Mouse (Mus musculus) cerebellum, adult 11-12 months (tissue): ENCODE results near the gene Mfsd5.

Experiments
- DNase-seq: peaks from one replicate; pipeline ENCODE4 v3.0.0; 2022

The Mfsd5 gene

DNA sequence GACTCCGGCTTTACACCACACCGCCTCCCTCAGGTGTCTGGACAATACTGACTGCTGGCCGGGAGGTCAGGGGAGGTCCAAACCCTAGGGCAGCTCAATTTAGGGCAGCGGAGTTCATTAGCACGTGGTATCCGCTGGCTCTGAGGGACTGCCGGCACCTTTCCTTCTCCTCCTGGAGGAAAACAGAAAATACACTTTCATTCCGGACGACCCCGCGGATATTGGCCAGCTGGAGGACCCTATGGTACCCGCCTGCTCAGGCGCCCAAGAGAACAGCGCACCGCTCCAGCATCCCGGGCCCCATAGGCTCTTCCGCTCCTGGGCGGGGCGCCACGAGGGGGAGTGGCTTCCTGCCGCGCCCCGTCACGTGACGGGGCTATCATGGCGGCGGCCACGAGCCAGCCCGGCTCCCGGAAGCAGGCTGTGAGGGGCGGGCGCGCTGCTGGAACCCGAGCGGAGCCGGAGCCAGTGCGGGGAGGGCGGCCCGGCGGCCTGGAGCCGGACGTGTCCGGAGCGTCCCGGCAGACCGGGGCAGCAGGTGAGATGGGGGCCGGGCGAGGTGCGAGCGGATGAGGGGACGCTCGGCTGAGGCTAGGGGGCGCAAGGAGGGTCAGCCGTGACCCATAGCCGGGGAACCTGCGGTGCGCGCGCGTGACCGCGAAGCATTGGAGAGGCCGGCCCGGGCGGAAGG is at the start of gene Mfsd5:
Gene Mfsd5, plus strand, starts transcription at position 363 of the 691 bp plus-strand sequence.
- DNase-seq = peak; percentile 89

DNA sequence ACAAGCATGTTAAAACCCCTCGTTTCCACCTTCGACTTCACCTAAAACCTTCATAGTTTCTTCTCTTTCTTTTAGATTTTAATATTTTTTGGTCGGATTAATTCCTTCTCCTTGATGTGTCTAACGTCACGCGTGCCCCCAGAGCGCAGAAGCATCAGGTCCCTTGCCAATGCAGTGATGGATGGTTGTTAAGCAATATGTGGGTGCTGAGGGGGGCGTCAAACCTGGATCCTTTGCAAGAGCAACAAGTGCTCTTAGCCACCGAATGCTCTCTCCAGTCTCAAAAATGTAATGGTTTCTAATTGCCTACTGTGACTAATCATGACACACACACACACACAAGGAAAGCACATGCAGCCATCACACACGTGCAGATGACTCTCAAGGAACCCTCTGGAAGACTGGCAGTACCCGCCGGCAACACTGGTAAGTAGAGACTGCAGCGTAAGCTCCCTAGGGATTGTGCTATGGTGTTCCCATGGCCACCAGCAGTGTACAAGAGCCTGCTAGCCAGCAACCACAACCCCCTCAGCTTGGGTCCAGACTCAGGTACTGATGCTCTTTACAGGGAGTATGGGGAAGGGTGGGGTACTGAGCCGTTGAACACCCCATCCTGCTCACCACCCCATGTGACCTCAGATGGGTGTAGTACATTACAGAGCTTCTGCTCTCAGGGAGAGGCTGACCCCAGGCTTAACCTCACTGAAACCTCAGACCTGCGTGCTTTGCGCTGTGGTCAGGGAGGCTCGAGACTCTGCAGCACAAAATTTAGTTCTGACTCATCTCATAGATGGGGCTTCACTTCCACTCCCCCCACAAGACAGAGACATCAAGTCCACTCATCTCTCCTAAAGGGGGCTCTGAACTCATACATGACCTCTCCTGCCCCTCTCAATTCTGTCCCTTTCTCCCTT is 48.6 kb upstream of the Mfsd5 start:
- no peak for DNase-seq

DNA sequence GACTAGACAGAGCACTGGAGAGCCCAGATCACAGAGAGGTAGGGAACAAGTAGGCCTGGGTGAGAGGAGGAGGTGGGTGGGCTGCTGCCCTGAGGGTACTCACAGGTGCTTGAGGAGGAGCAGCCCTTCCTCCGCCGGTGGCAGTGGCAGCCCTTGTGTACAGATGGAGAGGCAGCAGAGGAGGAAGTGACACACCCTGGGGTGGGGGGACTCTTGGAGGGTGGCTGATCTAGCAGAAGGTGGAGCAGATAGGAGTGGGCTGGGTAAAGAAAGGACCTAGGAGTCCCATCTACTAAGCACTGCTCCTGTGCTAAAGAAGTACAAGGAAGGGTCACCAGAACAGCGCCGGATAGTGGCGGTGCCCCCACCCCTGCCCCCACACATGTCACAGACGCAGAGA is 47.5 kb upstream of the Mfsd5 start, which contains the start of gene Itgb7:
Gene Itgb7, minus strand, starts transcription at position 197 of the 400 bp plus-strand sequence.
- no peak for DNase-seq

DNA sequence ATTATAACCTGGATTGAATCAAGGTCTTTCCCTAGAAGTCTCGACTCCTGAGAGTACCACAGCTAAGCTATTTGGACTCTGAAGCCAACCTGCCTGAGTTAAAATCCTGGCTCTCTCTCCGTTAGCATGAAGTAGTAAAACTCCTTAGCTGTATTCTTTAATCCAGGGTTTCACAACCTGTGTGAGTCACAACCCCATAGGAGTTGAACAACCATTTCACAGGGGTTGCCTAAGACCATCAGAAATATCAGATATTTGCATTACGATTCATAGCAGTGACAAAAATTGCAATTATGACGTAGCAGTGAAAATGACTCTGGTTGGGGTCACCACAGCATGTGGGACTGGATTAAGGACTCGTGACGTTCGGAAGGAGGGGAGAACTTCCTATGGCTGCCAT is 46.5 kb upstream of the Mfsd5 start:
- DNase-seq = no peak

DNA sequence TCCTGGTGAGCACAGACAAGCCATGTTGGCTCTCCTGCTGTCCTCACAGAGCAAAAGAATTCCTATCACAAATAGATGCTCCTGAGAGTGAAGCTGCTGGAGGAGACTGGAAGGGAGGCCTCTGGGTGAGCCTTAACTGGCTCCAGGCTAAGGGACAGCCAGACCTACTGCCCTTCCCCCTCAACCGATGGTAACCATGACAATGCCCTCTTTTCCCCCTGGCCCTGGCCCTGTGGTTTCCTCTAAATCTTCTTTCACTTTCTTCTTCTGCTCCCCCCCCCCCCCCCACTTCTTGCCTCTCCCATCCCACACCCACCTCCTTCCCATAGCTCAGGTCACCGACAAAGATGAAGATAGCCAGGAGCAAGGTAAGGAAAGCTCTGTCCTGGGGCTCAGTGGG is 45.4 kb upstream of the Mfsd5 start:
- no peak for DNase-seq

DNA sequence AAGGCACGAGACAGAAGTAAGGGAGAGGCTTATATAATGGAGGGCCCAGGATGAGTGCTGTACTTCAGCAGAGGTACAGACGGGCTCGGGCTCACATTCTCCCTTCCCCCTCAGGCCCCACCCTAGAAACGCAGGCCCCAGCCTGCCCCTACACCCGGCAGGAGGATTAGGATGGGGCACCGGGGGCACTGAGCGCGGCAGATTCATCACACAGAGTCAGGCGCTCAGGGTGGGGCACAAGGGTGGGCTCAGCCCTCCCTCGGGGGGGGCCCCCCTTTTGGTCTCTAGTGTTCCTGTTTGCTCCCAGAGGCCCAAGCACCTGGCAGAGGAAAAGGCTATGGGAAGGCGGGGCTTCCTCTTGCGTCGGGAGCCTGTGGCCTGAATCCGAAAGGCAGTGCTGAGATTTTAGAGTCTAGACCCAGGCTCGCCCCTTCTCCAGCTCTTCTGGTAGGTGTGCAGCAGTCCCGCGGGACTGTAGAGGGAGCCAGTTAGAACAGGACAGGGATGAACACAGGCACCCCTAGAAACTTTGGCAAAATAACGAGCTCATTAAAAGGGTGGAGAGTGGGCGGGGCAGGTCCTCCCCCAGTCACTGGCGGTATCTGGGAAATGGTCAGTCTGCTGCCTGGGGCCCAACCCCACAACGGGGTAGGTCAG is 43.8 kb upstream of the Mfsd5 start:
- DNase-seq = no peak

DNA sequence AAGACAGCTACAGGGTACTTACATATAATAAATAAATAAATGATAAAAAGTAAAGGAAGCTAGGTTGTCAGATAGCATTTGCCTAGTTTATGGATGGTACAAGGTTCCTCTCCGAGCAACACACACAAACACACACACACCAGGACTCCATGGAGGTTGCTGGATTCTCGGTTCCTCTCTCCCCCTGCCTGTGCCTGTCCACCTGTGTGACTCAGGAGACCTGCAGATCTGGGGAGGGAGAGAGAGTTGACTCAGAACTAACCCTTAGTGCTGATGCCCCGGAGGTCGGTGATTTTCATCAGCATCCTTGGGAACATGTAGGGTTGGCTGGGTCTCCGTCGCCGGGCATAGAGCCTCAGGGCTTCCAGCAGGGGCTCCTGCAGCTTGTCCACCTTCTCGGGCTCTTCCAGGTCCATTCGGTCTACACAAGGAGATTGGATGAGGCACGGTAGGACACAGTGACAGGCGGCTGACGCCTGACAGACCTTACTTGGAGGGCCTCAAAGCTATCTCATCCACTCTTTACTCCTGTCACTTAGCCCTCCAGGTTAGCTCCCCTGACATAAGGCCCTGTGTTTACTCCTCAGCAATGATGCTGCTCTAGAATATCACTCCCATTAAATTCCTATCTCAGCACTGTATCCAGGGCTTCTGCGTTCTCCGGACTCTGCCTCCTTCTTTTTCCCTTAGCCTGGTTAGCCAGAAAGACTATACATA is 40.6 kb upstream of the Mfsd5 start:
- DNase-seq = no peak

DNA sequence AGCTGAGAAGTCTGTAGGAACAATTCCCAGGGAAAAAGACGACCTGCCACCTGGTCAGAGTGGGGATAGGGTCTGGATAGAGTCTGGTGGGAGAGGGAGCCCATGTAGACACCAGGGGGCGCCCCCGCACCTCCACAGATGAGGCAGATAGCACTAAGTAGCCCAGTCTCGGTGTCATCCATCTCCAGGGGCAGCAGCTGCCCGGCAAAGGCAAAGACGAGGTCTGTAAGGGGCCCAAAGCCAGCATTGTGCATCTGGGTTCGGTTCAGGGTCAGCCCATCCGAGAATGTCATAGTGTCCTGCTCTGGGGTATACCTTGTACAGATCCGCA is 40.0 kb upstream of the Mfsd5 start:
- peak; percentile 63 for DNase-seq

DNA sequence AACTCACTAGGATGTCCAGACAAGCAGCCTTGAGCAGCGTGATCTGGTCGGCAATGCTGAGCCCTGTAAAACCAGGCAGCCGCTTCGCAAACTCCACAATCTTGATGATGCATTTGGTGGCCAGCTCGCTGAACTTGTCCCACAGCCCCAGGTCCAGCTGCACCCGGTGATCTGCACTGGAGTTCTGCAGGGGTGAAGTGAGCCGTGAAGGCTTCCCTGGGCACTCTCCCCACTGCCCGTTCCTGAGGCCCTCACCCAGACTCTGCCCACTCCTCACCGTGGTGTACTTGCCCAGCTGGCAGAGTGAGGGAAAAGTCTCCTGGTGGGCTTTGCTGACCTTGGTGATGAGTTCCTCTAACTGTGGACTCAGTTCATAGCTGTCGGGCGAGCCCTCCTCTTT is 39.4 kb upstream of the Mfsd5 start:
- no peak for DNase-seq

DNA sequence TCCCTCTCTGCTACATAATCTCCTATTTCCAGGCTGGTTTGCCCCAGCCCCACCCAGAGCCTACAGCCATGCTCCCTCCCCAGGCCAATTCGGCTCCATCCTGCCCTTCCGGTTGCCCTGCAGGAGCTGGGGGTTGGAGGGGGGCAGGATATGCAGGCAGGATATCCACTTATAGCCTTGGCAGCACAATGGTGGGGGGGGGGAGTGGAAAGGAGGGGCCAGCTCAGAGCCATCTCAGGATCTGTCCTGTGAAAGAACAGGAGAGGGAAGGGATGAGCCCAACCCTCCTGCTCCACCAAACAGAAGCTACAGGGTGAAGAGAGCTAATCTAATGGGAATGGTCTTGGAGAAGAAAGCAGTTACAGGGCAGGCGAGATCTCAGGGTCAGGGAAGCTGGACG is 38.6 kb upstream of the Mfsd5 start:
- DNase-seq = no peak

DNA sequence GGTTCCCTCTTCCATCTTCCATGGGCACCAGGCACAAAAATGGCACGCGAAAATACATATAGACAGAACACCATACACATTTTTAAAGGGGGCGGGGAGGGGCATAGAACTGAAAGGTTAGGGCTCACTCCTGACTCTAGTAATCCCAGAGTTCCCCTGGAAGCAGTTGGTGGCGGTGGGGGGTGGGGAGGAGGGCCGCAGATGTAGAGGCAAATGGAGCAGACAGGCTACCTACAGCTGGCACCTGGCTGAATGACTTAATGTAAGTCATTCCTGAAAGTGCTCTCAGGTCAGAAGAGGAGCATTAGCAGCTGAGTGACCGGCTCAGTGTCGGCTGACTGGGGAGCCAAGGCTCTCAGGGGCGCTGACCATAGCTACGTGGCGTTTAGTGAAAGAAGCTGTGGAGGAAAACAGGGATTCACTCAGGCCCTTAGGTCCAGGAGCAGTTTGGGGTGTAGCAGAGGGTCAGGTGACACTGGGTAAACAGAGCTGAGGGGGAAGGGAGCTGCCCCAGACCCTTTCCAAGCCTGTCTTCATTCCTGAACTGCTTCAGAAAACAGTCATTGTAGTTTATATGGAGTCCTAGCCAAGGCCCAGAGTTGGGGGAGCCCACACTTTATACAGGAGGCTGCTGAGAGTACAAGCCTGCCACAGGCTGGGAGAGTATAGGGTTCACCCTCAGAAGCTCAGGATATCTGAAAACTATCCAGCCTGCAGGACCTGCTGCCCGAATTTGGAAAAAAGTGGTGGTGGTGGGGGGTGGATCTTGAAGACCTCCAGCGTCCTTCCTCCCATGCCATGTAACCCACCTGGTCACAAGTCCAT is 36.6 kb upstream of the Mfsd5 start:
- DNase-seq = no peak

DNA sequence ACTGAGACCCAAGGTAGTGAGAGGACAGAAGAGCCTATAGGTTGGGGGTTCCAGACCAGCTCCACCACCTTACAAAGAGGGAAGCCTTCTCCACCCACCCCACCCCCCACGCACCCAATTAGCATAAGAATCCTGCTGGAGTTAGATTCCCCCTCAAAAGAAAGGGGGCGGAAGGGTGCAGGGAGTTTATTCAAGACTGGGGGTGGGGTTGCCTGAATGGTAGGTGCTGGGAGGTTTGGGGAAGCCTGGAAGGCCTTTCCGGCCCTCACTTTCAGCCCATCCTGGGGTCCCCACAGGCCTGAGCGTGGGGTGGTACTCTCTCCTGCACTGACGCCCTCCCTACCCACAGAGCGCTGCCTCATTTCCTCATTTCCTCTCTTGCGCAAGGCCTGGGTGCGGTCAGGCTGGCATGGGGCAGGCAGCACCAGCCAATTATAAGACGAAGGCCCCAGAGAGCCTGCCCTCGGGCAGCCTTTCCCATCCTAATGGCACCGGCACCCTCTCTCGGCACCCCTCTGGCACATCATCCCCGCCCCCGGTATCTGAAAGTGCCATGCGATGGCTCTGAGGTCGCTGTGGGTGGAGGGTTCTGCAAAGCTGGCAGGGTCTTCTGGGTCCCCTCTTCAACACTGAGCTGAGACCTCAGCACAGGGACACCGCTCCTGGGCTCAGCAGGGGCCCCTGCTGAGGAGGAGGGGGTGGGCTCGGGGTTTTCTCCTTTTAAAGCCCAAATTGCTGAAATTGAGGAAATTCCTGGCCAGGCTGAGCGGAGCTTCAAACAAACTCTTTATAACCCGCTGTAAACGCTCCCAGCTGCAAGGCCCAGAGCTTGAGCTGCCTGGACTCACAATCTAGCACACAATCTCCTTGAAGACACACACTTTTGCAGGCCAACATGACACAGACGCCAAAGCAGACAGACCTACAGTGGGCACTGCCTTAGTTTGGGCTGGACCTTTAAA is 35.7 kb upstream of the Mfsd5 start:
- peak; percentile 34 for DNase-seq

DNA sequence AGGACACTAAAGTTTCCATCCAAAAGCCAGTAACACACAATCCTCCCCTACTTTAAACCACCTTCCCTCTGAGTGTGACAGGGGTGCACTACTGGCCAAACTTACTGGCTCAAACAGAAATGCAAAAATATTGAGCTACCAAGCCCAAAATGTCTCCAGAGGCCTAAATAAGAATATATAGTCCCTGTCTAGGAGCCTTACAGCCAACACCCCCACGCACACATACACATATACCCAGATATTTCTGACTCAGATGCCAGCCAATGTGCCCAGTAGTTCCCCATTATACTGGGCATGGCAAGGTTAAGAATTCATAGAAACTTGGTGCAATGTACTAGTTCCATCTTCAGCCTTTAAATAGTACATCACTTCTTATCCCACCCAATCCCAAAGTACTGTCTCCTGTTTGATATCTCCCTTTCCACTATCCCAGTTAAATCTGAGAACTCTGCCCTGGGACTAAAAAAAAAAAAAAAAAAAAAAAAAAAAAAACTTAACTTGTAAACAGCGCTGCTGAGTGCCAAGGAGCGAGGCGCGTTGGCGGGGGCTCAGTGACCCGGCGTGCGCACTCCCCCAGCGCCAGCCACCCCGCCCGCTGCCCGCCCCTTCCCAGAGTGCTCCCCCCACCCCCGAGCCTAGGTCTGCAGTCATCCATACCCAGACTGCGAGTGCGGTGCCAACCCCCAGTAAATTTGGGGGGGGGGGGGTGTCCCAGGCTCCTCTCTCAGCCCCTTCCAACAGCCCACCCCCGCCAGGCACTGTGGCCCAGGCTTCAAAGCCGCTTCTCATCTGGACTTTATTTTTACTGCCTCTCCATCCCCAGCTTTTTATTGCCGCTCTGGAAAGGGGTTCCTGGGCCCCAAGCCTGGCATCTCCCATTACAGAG is 34.7 kb upstream of the Mfsd5 start:
- peak; percentile 43 for DNase-seq

DNA sequence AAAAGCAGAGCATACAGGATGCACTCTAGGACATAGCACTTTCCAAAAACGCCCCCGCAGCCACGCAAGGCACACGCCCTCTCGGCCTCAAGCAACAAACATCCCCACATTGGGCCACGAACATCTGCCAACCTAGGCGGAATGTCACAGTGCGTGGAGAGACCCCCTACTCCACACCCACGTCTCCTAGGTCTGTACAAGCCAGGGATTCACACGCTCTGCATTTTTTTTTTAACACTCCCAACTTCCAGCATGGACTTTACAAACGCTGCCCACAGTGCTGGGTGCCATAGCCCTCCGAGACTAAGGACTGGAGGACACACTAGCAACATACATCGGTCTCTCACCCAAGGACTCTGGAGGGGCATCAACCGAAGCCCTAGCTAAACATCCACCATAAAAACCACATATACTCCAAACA is 33.8 kb upstream of the Mfsd5 start:
- DNase-seq = peak; percentile 48

DNA sequence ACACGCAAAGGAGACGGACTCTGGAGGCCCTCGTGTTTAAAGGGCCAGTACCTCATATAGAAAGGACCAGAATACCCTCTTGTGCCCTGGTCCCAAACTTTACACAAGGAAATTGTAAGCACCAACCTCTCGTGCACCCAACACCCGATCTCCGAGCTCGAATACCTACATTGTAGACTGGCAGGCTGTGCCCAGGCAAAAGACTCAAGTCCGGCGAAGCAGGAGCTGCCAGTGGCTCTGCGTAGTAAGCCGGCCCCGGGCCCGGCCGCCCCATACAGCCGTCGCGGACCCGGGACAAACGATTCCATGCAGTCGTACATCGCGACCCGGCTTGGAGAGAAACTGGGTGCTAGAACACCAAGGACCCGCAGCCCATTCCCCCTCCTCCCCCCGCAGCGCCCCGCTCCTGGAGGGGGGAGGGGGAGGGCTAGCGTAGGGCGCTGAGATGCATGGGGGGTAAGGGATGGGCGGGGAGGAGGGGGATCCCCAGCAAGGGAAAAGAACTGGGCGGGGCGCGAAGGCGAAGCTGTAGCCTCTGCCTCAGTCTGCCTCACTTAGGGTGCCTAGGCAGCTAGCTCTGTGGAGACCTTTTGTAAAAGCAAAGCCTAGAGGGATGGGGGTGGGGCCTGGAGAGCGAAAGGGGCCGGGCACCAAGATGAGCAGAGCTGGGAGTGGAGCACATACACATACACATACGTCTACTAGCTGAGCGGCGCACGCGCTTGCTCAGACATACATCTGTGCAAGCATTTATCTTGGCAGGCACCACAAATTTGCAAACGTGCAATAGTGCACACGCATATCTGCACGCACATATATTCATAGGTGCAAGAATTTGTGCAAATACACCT is 33.1 kb upstream of the Mfsd5 start:
- peak; percentile 86 for DNase-seq

DNA sequence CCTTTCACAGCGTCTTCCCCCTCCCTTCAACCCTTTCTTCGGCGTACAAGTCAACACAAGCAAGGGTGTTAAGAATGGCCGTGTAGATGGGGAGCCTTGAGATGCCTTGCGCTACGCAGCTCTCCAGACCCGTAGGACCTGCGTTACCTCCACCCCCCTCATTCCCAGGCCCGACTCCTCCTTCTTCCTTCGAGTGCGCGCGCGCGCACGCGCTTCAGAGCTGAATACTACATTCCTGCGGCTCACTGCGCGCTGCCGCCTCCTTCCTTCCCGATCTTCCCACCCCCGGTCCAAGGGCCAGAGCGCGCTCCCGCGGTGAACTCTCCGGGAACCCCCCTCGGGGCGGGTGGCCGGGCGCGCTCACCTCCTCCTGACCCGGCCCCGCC is 32.4 kb upstream of the Mfsd5 start:
- peak; percentile 95 for DNase-seq

DNA sequence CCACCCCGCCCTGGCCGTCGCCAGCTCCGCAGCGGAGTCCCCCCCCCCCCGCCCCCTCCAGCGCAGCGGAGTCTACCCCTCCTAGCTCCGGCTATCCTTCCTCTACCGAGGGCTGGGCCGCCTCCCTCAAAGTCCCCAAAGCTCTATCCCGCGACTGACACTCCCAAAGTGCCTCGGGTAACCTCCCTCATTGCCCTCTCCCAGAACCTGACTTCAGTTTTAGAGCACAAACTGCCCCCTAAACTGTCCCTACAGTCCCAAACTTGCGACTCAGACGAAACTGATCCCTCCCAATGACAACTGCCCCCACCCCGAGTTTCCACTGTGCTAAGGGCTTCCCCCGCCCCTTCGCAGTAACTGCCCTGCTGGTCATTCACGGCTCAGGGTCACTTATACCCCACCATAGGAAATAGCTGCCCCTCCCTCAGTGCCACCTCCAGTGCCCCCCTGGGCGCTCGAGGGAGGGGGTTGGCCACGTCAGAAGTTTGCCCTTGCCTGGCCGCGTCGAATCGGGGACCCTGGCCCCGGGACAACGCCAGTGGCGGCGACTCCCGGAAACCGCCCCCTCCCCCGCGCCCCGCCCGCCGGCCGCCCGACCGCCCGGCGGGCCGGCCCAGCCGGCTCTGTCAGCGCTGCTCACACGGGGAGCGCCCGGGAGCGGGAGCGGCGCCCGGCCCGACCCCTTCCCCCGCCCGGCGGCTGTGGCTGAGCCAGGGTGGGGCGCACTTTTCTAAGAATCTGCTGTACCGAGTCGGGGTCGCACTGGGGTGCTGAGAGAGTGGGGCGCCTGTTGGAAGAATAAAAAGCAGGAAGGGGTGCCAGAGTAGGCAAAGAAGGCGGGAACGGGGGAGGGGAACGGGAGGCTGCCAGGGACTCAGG is 31.8 kb upstream of the Mfsd5 start:
- peak; percentile 79 for DNase-seq
